Mouse (Mus musculus) heart, embryonic 14.5 days (tissue): ENCODE data around the gene Dennd4a. TPM values are rescaled to one million over a fixed set of nuclear protein-coding genes. Genes with fewer than 3 reads are reported as not detected.

ENCODE experiments used
- ATAC-seq: fragments of 200-750 bp; cut with Nextera tagmentation; 2 replicates; pipeline ENCODE4 v1.8.0; 2017; ENCODE audit warnings: low read depth, moderate TSS enrichment; ENCODE audit not compliant: insufficient number of reproducible peaks, insufficient read depth, low FRiP score
- H3K27ac ChIP-seq, 2 experiments: fragments of 200-500 bp in 1 of 2; fragments of 300-500 bp in 1 of 2; sonication (generic) in 1 of 2; replicated peaks in 1 of 2; 2 replicates each; pipeline ENCODE4 v1.5.1; 2012 to 2014; ENCODE audit warnings: low read depth in 2 of 2, low read length in 2 of 2, control low read depth in 1 of 2, mild to moderate bottlenecking in 1 of 2, mixed read lengths in 1 of 2; ENCODE audit not compliant: control insufficient read depth in 1 of 2, insufficient read depth in 1 of 2
- H3K27me3 ChIP-seq: fragments of 300-500 bp; sonication (generic); 2 replicates; pipeline ENCODE4 v1.6.1; 2014; ENCODE audit warnings: mild to moderate bottlenecking, low read length, control low read depth; ENCODE audit not compliant: control insufficient read depth, insufficient read depth
- H3K36me3 ChIP-seq: fragments of 300-500 bp; sonication (generic); 2 replicates; pipeline ENCODE4 v1.6.1; 2014; ENCODE audit warnings: mild to moderate bottlenecking, control low read depth, low read length, mixed read lengths; ENCODE audit not compliant: control insufficient read depth, insufficient read depth
- H3K4me1 ChIP-seq, 2 experiments: fragments of 200-500 bp in 1 of 2; fragments of 300-500 bp in 1 of 2; sonication (generic) in 1 of 2; 2 replicates each; pipeline ENCODE4 v1.6.1; 2012 to 2014; ENCODE audit warnings: low read length in 2 of 2, control low read depth in 1 of 2, mixed read lengths in 1 of 2; ENCODE audit not compliant: control insufficient read depth in 2 of 2, insufficient read depth in 2 of 2
- H3K4me2 ChIP-seq: fragments of 300-500 bp; sonication (generic); 2 replicates; pipeline ENCODE4 v1.6.1; 2014; ENCODE audit warnings: mild to moderate bottlenecking, low read length
- H3K4me3 ChIP-seq, 2 experiments: fragments of 200-500 bp in 1 of 2; fragments of 300-500 bp in 1 of 2; sonication (generic) in 1 of 2; 2 replicates each; pipeline ENCODE4 v1.5.1; 2012 to 2014; ENCODE audit warnings: low read length in 2 of 2, mild to moderate bottlenecking in 2 of 2, control low read depth in 1 of 2, low read depth in 1 of 2, moderate library complexity in 1 of 2; ENCODE audit not compliant: control insufficient read depth in 1 of 2, insufficient read depth in 1 of 2
- H3K9ac ChIP-seq: fragments of 300-500 bp; sonication (generic); 2 replicates; pipeline ENCODE4 v1.6.1; 2014; ENCODE audit warnings: mild to moderate bottlenecking, low read length
- H3K9me3 ChIP-seq: fragments of 300-500 bp; sonication (generic); 2 replicates; pipeline ENCODE4 v1.6.1; 2016; ENCODE audit warnings: low read length, control low read depth; ENCODE audit not compliant: control insufficient read depth
- WGBS: fragments of 180-500 bp; shearing (Covaris S2); extraction: QIAGEN DNeasy Blood & Tissue Kit; methylation state at CpG from one replicate; pipeline ENCODE4 v1.1.7; 2014; 5-methylcytosine and 5-hydroxymethylcytosine counted together
- polyA plus RNA-seq: library from polyadenylated mRNA; unstranded; fragments of >200 nt; fragmentation: Nextera tagmentation; extraction: Ambion mirVana; gene quantifications from 2 replicates; pipeline ENCODE4 v1.2.1, GENCODE M21; 2014

Gene Dennd4a
- polyA plus RNA-seq, 1 experiment from 2014 or later: 6.0 TPM

GRCm38 (mm10) chr9:64789887-64790400 lies 21.2 kb upstream of the Dennd4a start:
- Histone ChIP-seq H3K27ac (no peak overlapping the region), H3K27me3 (no peaks in the 10 kb centered on the region), H3K36me3 (no peaks in the 10 kb centered on the region), H3K4me1 (peaks cover 0 to 6% of the 10 kb centered on the region in 2 experiments; a peak in 1 of 4 replicates), H3K9ac (no peak overlapping the region), H3K4me2 (peak overlapping the region; percentile 17; the same call in 1 of the 2 replicates), H3K4me3 (no peak overlapping the region), H3K9me3 (no peaks in the 10 kb centered on the region)
- ATAC-seq: no peak
- 71% methylated on average over 10 of the region's 10 CpGs for WGBS

- 65% methylated on average over 7 of the region's 7 CpGs for WGBS
- H3K9me3 ChIP-seq: no peaks in the 10 kb centered on the region
- no peak overlapping the region for H3K4me3 ChIP-seq
- no peak overlapping the region; the same call in 1 of the 2 replicates for H3K9ac ChIP-seq
- H3K36me3 ChIP-seq: no peaks in the 10 kb centered on the region
- no peak for ATAC-seq
- peaks cover 0 to 6% of the 10 kb centered on the region in 2 experiments; a peak in 1 of 4 replicates for H3K4me1 ChIP-seq
- H3K27ac ChIP-seq: peak overlapping the region in 1 of 2 experiments; percentile 0; a peak in 1 of 4 replicates
- H3K4me2 ChIP-seq: no peak overlapping the region
- H3K27me3 ChIP-seq: no peaks in the 10 kb centered on the region
Observed at GRCm38 (mm10) chr9:64790673-64791660, 20.2 kb upstream of the Dennd4a start.

GRCm38 (mm10) chr9:64791676-64792075 lies 19.5 kb upstream of the Dennd4a start:
- no peak overlapping the region for H3K4me3 ChIP-seq
- H3K4me1 ChIP-seq: peaks cover 0 to 6% of the 10 kb centered on the region in 2 experiments; a peak in 1 of 4 replicates
- no peak for ATAC-seq
- 39% methylated on average over 1 of the region's 1 CpGs for WGBS
- H3K9me3 ChIP-seq: no peaks in the 10 kb centered on the region
- H3K27ac ChIP-seq: peak overlapping the region in 1 of 2 experiments; percentile 0; a peak in 1 of 4 replicates
- no peak overlapping the region for H3K4me2 ChIP-seq
- no peak overlapping the region for H3K9ac ChIP-seq
- no peaks in the 10 kb centered on the region for H3K27me3 ChIP-seq
- no peaks in the 10 kb centered on the region for H3K36me3 ChIP-seq

- Histone ChIP-seq H3K4me3 (no peak overlapping the region), H3K4me2 (no peak overlapping the region), H3K27me3 (no peaks in the 10 kb centered on the region), H3K36me3 (no peaks in the 10 kb centered on the region), H3K27ac (no peak overlapping the region), H3K4me1 (peaks cover 0 to 6% of the 10 kb centered on the region in 2 experiments; a peak in 1 of 4 replicates), H3K9me3 (no peaks in the 10 kb centered on the region), H3K9ac (no peak overlapping the region)
- 54% methylated on average over 10 of the region's 10 CpGs for WGBS
- no peak for ATAC-seq
Observed at GRCm38 (mm10) chr9:64792379-64793274, 18.5 kb upstream of the Dennd4a start.

- no peak overlapping the region for H3K9ac ChIP-seq
- peaks cover 0 to 6% of the 10 kb centered on the region in 2 experiments; a peak in 1 of 4 replicates for H3K4me1 ChIP-seq
- no peaks in the 10 kb centered on the region for H3K9me3 ChIP-seq
- H3K27ac ChIP-seq: no peak overlapping the region
- no peaks in the 10 kb centered on the region for H3K36me3 ChIP-seq
- no peak overlapping the region for H3K4me2 ChIP-seq
- ATAC-seq: no peak
- H3K4me3 ChIP-seq: no peak overlapping the region
- no peaks in the 10 kb centered on the region for H3K27me3 ChIP-seq
Observed at GRCm38 (mm10) chr9:64793275-64793590, 17.9 kb upstream of the Dennd4a start.

GRCm38 (mm10) chr9:64793794-64794193 lies 17.3 kb upstream of the Dennd4a start:
- no peak overlapping the region for H3K4me3 ChIP-seq
- H3K4me1 ChIP-seq: peaks cover 0 to 6% of the 10 kb centered on the region in 2 experiments; a peak in 1 of 4 replicates
- no peaks in the 10 kb centered on the region for H3K27me3 ChIP-seq
- 68% methylated on average over 3 of the region's 3 CpGs for WGBS
- no peak overlapping the region for H3K4me2 ChIP-seq
- no peaks in the 10 kb centered on the region for H3K9me3 ChIP-seq
- H3K27ac ChIP-seq: no peak overlapping the region
- no peak overlapping the region for H3K9ac ChIP-seq
- H3K36me3 ChIP-seq: no peaks in the 10 kb centered on the region
- ATAC-seq: no peak
